Mouse (Mus musculus) lung, embryonic 15.5 days (tissue): Measurements from ENCODE around the gene Aplp2. TPM values are rescaled to one million over a fixed set of nuclear protein-coding genes. Genes with fewer than 3 reads are reported as not detected.
"Not testable (repeated sequence)": the region's sequence is repeated elsewhere in the genome, so short reads cannot be mapped to it uniquely, and the experiment has no call there.

Source experiments
- ATAC-seq: fragments of 200-750 bp; cut with Nextera tagmentation; 2 replicates; pipeline ENCODE4 v1.8.0; 2017; ENCODE audit warnings: moderate number of reproducible peaks, borderline replicate concordance; ENCODE audit not compliant: low FRiP score, low TSS enrichment; ENCODE audit errors: extremely low read depth
- H3K27ac ChIP-seq: fragments of 300-500 bp; sonication (generic); 2 replicates; pipeline ENCODE4 v1.5.1; 2015; ENCODE audit warnings: moderate library complexity, mild to moderate bottlenecking, inconsistent platforms
- H3K27me3 ChIP-seq: fragments of 300-500 bp; sonication (generic); 2 replicates; pipeline ENCODE4 v1.6.1; 2015; ENCODE audit warnings: inconsistent platforms
- H3K36me3 ChIP-seq: fragments of 300-500 bp; sonication (generic); 2 replicates; pipeline ENCODE4 v1.6.1; 2015; ENCODE audit warnings: inconsistent platforms
- H3K4me1 ChIP-seq: fragments of 300-500 bp; sonication (generic); 2 replicates; pipeline ENCODE4 v1.6.1; 2015; ENCODE audit warnings: inconsistent platforms
- H3K4me2 ChIP-seq: fragments of 300-500 bp; sonication (generic); 2 replicates; pipeline ENCODE4 v1.6.1; 2015; ENCODE audit warnings: inconsistent platforms, mild to moderate bottlenecking, moderate library complexity
- H3K4me3 ChIP-seq: fragments of 300-500 bp; sonication (generic); 2 replicates; pipeline ENCODE4 v1.5.1; 2015; ENCODE audit warnings: mild to moderate bottlenecking, inconsistent platforms
- H3K9ac ChIP-seq: fragments of 300-500 bp; sonication (generic); 2 replicates; pipeline ENCODE4 v1.6.1; 2015; ENCODE audit warnings: inconsistent platforms
- H3K9me3 ChIP-seq: fragments of 300-500 bp; sonication (generic); 2 replicates; pipeline ENCODE4 v1.6.1; 2016; ENCODE audit warnings: inconsistent platforms
- WGBS: fragments of 180-500 bp; shearing (Covaris S2); methylation state at CpG from one replicate; pipeline ENCODE4 v1.1.7; 2015; 5-methylcytosine and 5-hydroxymethylcytosine counted together
- polyA plus RNA-seq: library from polyadenylated mRNA; unstranded; fragments of >200 nt; fragmentation: Nextera tagmentation; extraction: Ambion mirVana; gene quantifications from 2 replicates; pipeline ENCODE4 v1.2.1, GENCODE M21; 2015

Aplp2 gene
- polyA plus RNA-seq, 1 experiment from 2014 or later = 476 TPM

DNA sequence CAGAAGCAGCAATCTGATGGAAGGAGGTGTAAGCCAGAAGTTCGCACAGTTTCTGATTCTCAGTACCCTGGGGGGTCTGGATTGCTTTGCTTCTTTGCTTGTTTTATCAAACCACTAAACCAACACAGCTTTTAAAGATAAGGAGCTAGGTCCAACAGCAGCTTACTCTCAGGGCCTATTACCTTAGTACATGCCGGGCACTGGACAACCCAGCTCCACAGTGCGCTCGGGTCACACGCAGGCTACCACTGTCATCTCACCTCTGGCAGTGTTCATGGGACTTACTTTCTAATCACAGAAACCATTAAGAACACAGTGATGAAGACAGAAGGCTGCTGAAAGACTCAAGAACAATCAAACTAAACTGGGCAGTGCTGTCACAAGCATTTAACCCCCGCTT is 36.3 kb downstream of the Aplp2 start:
- 73% methylated on average over 6 of the region's 6 CpGs for WGBS
- no peak overlapping the region; the same call in 1 of the 2 replicates for H3K27ac ChIP-seq
- ATAC-seq = no peak

GRCm38 (mm10) chr9:31168356-31169093 is 43.1 kb downstream of the Aplp2 start:
- H3K27me3 ChIP-seq = no peaks in the 10 kb centered on the region
- H3K4me1 ChIP-seq = no peaks in the 10 kb centered on the region
- no peak overlapping the region for H3K4me2 ChIP-seq
- H3K27ac ChIP-seq = no peak overlapping the region
- no peak overlapping the region for H3K9ac ChIP-seq
- no peak for ATAC-seq
- no peaks in the 10 kb centered on the region for H3K9me3 ChIP-seq
- H3K4me3 ChIP-seq = no peak overlapping the region
- peaks cover 58% of the 10 kb centered on the region for H3K36me3 ChIP-seq
- WGBS = 91% methylated on average over 22 of the region's 22 CpGs

More for the DNA sequence above, 36.3 kb downstream of the Aplp2 start:
- Histone ChIP-seq H3K4me1 (peaks cover 31% of the 10 kb centered on the region), H3K4me3 (no peak overlapping the region), H3K36me3 (peaks cover 16% of the 10 kb centered on the region; the same call in 1 of the 2 replicates), H3K4me2 (no peak overlapping the region), H3K9ac (no peak overlapping the region), H3K9me3 (no peaks in the 10 kb centered on the region), H3K27me3 (no peaks in the 10 kb centered on the region)

GRCm38 (mm10) chr9:31167305-31167704 is 44.3 kb downstream of the Aplp2 start:
- H3K27ac ChIP-seq = no peak overlapping the region
- H3K4me2 ChIP-seq = no peak overlapping the region
- H3K4me3 ChIP-seq = no peak overlapping the region
- H3K36me3 ChIP-seq = peaks cover 64% of the 10 kb centered on the region
- no peaks in the 10 kb centered on the region for H3K9me3 ChIP-seq
- H3K27me3 ChIP-seq = no peaks in the 10 kb centered on the region
- H3K9ac ChIP-seq = no peak overlapping the region
- H3K4me1 ChIP-seq = no peaks in the 10 kb centered on the region
- 89% methylated on average over 13 of the region's 13 CpGs for WGBS
- no peak for ATAC-seq

DNA sequence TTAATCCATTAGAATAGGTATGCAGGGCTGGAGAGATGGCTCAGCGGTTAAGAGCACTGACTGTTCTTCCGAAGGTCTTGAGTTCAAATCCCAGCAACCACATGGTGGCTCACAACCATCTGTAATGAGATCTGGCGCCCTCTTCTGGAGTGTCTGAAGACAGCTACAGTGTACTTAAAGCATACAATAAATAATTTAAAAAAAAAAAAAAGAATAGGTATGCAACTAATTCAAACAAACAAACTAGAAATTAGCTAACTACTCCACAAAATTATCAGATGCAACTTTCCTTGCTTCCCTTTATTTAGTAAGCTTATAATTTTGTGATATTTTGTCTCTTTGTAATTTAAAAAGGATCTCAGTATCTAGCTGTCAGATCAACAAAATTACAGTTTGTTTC is 46.1 kb downstream of the Aplp2 start:
- H3K4me3 ChIP-seq, H3K4me1 ChIP-seq, H3K4me2 ChIP-seq, H3K27ac ChIP-seq, H3K9ac ChIP-seq, H3K27me3 ChIP-seq, H3K9me3 ChIP-seq, ATAC-seq: not testable (repeated sequence)
- peaks cover 72% of the 10 kb centered on the region for H3K36me3 ChIP-seq
- WGBS = 81% methylated on average over 3 of the region's 3 CpGs

DNA sequence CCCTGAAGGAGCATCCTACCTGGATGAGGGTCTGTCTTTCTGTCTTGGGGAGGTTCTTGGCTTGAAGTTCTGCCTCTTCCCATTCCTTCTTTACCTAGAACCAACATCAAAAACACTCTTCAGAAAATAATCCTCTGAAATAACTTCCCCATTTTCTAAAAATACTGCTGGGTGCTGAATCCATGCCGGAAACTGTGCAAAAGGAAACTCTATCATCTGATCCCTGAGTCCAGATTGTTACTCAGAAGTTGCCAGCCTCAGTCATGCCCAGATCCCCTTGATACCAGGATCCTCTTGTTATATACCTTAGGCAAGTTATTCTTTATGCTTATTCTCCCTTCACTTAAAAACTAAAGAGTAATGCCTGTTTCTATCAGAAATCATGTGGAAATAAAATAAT is 48.3 kb downstream of the Aplp2 start:
- 93% methylated on average over 1 of the region's 1 CpGs for WGBS
- ATAC-seq = no peak
- Histone ChIP-seq H3K4me3 (no peak overlapping the region), H3K4me1 (no peaks in the 10 kb centered on the region), H3K27me3 (no peaks in the 10 kb centered on the region), H3K4me2 (no peak overlapping the region), H3K9ac (no peak overlapping the region), H3K27ac (no peak overlapping the region), H3K9me3 (no peaks in the 10 kb centered on the region), H3K36me3 (peaks cover 88% of the 10 kb centered on the region)

DNA sequence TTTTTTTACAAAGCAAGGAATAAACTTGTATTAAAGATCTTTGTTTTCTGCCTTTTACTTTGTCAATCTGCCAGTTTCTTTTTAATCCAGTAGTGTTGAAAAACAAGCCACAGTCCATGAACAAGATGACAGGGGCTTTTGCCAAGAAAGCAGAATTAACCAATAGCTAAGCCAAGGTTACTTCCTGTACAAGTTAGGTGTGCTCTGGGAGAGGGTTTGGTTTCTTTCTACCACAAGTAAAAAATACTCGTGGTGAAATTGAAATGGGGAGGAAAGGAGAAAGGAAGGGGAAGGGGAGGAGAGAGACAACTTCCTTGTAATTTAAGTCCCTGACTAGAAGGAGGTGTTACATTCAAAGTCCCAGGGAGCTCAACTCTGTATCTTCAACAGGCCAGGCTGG is 48.7 kb downstream of the Aplp2 start:
- no peaks in the 10 kb centered on the region for H3K27me3 ChIP-seq
- ATAC-seq = no peak
- H3K36me3 ChIP-seq = peaks cover 87% of the 10 kb centered on the region
- H3K9ac ChIP-seq = no peak overlapping the region
- no peak overlapping the region for H3K4me2 ChIP-seq
- H3K4me1 ChIP-seq = no peaks in the 10 kb centered on the region
- H3K27ac ChIP-seq = no peak overlapping the region
- 50% methylated on average over 1 of the region's 1 CpGs for WGBS
- H3K9me3 ChIP-seq = no peaks in the 10 kb centered on the region
- H3K4me3 ChIP-seq = no peak overlapping the region

DNA sequence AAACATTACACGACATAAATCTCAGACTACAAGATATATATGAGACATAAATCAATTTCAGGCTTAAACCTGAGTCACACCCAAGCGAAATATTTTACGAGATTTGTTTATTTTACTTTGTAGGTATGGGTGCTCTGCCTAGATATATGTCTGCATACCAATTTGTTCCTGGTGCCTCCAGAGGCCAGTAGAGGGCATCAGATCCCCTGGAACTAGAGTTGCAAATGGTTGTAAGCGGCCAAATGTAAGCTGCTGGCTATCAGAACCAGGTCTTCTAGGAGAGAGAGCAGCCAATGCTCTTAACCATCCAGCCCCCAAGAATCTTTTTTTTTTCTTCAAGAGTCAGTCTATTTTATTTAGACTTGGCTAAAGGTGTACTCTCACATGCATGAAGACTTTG is 51.7 kb downstream of the Aplp2 start:
- H3K27ac ChIP-seq = no peak overlapping the region
- H3K27me3 ChIP-seq = no peaks in the 10 kb centered on the region
- H3K9me3 ChIP-seq = no peaks in the 10 kb centered on the region
- no peak for ATAC-seq
- H3K9ac ChIP-seq = no peak overlapping the region
- no peaks in the 10 kb centered on the region for H3K4me1 ChIP-seq
- H3K4me2 ChIP-seq = no peak overlapping the region
- peaks cover 91% of the 10 kb centered on the region for H3K36me3 ChIP-seq
- no peak overlapping the region for H3K4me3 ChIP-seq
- WGBS = 65% methylated on average over 4 of the region's 4 CpGs

DNA sequence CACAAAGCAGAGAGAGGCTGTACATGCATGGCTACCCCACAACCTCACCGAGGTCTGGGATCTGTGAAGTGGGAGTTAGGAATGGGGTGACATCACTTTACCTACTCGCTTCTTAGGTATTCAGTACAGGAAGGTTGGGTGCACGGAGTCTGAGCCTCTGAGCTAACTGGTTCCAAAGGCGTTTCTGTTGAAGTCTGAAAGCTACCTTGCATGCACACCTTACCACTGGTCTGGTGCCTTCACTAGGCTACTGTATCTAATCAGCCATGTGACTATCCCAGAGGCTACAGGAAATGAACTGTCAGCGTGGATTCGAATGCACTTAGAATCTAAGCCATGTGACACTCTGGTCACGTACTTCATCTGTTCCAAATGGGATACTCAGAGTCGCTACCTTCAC is 55.0 kb downstream of the Aplp2 start:
- no peak for ATAC-seq

GRCm38 (mm10) chr9:31151050-31151449 is 60.6 kb downstream of the Aplp2 start:
- no peak overlapping the region for H3K4me3 ChIP-seq
- H3K27ac ChIP-seq = no peak overlapping the region
- no peak for ATAC-seq
- H3K4me1 ChIP-seq = no peaks in the 10 kb centered on the region
- H3K4me2 ChIP-seq = no peak overlapping the region
- no peaks in the 10 kb centered on the region for H3K9me3 ChIP-seq
- peaks cover 68% of the 10 kb centered on the region for H3K36me3 ChIP-seq
- WGBS = 73% methylated on average over 2 of the region's 2 CpGs
- no peaks in the 10 kb centered on the region for H3K27me3 ChIP-seq
- H3K9ac ChIP-seq = no peak overlapping the region

More for the DNA sequence above, 55.0 kb downstream of the Aplp2 start:
- Histone ChIP-seq H3K9me3 (no peaks in the 10 kb centered on the region), H3K27ac (no peak overlapping the region), H3K4me3 (no peak overlapping the region), H3K36me3 (peaks cover 92% of the 10 kb centered on the region), H3K27me3 (no peaks in the 10 kb centered on the region), H3K4me2 (no peak overlapping the region), H3K9ac (no peak overlapping the region), H3K4me1 (no peaks in the 10 kb centered on the region)
- WGBS = 80% methylated on average over 8 of the region's 8 CpGs

- no peak for ATAC-seq
- Histone ChIP-seq H3K4me1 (no peaks in the 10 kb centered on the region), H3K27ac (no peak overlapping the region), H3K9me3 (no peaks in the 10 kb centered on the region), H3K4me3 (no peak overlapping the region), H3K27me3 (no peaks in the 10 kb centered on the region), H3K4me2 (no peak overlapping the region), H3K9ac (no peak overlapping the region), H3K36me3 (peaks cover 42% of the 10 kb centered on the region)
- WGBS = 71% methylated on average over 7 of the region's 7 CpGs
Measured at GRCm38 (mm10) chr9:31148135-31148534, 63.5 kb downstream of the Aplp2 start.

GRCm38 (mm10) chr9:31145272-31145925 is 66.2 kb downstream of the Aplp2 start:
- 70% methylated on average over 7 of the region's 7 CpGs for WGBS
- no peaks in the 10 kb centered on the region for H3K9me3 ChIP-seq
- no peak overlapping the region for H3K4me3 ChIP-seq
- no peak overlapping the region for H3K4me2 ChIP-seq
- no peaks in the 10 kb centered on the region for H3K27me3 ChIP-seq
- no peaks in the 10 kb centered on the region for H3K4me1 ChIP-seq
- H3K9ac ChIP-seq = no peak overlapping the region
- ATAC-seq = no peak
- H3K36me3 ChIP-seq = peaks cover 24% of the 10 kb centered on the region
- H3K27ac ChIP-seq = no peak overlapping the region

- H3K27ac ChIP-seq = no peak overlapping the region
- H3K4me3 ChIP-seq = no peak overlapping the region
- no peaks in the 10 kb centered on the region for H3K9me3 ChIP-seq
- 0 out of 2 replicates have a peak, but pooled peaks cover 3% of the 10 kb centered on the region for H3K36me3 ChIP-seq
- H3K4me1 ChIP-seq = no peaks in the 10 kb centered on the region
- 81% methylated on average over 1 of the region's 1 CpGs for WGBS
- ATAC-seq = no peak
- no peak overlapping the region for H3K4me2 ChIP-seq
- H3K27me3 ChIP-seq = no peaks in the 10 kb centered on the region
- no peak overlapping the region for H3K9ac ChIP-seq
Measured at GRCm38 (mm10) chr9:31142924-31143323, 68.7 kb downstream of the Aplp2 start.
